Mouse (Mus musculus) E14TG2a.4 (cell line): Measurements from ENCODE around the gene Hmx2.

Experiments
- CTCF ChIP-seq: conservative IDR thresholded peaks from 2 replicates; pipeline ENCODE4 v1.5.1; 2014; ENCODE audit warnings: low read length
- POU5F1 ChIP-seq: IDR thresholded peaks from 2 replicates; pipeline ENCODE4 v1.6.1; 2014; ENCODE audit warnings: low read length, borderline replicate concordance

GRCm38 (mm10) chr7:131585551-131585950, 37.0 kb downstream of the Hmx2 start:
- TF ChIP-seq CTCF, result no peak
- TF ChIP-seq POU5F1, result no peak
